Mouse (Mus musculus): ENCODE measurements around the gene Nmbr.

The Nmbr gene

GRCm38 (mm10) chr10:14705072-14706066 lies at the start of gene Nmbr, which contains the start of gene Vta1:
Nmbr (plus strand) TSS chr10:14705591.
Vta1 (minus strand) TSS chr10:14705560.
- DNase-seq (ENCODE audit: low read depth, low spot score), result peak; percentile 93

- no peak for DNase-seq (ENCODE audit: low read depth, low spot score)
Measured at GRCm38 (mm10) chr10:14660875-14661274, 44.5 kb upstream of the Nmbr start.

GRCm38 (mm10) chr10:14666147-14666546 lies 39.2 kb upstream of the Nmbr start:
- no peak for DNase-seq (ENCODE audit: low read depth, low spot score)

GRCm38 (mm10) chr10:14685663-14686062 lies 19.7 kb upstream of the Nmbr start:
- no peak for DNase-seq (ENCODE audit: low read depth, low spot score)

GRCm38 (mm10) chr10:14688785-14689442 lies 16.5 kb upstream of the Nmbr start:
- DNase-seq (ENCODE audit: low read depth, low spot score), result no peak

- no peak for DNase-seq (ENCODE audit: low read depth, low spot score)
Measured at GRCm38 (mm10) chr10:14690349-14690748, 15.0 kb upstream of the Nmbr start.

- DNase-seq (ENCODE audit: low read depth, low spot score), result no peak
Measured at GRCm38 (mm10) chr10:14703239-14703638, 2.2 kb upstream of the Nmbr start.

GRCm38 (mm10) chr10:14703830-14704420 lies 1.5 kb upstream of the Nmbr start:
- no peak for DNase-seq (ENCODE audit: low read depth, low spot score)

- no peak for DNase-seq (ENCODE audit: low read depth, low spot score)
Measured at GRCm38 (mm10) chr10:14718114-14718513, 12.7 kb downstream of the Nmbr start, which contains the start of gene Gje1. Gje1 (minus strand) TSS chr10:14718214.

GRCm38 (mm10) chr10:14725671-14726070 lies 20.3 kb downstream of the Nmbr start:
- no peak for DNase-seq (ENCODE audit: low read depth, low spot score)

GRCm38 (mm10) chr10:14734285-14734684 lies 28.9 kb downstream of the Nmbr start:
- DNase-seq (ENCODE audit: low read depth, low spot score), result peak; percentile 59

- peak; percentile 13 for DNase-seq (ENCODE audit: low read depth, low spot score)
Measured at GRCm38 (mm10) chr10:14759665-14760558, 54.5 kb downstream of the Nmbr start.

- DNase-seq (ENCODE audit: low read depth, low spot score), result no peak
Measured at GRCm38 (mm10) chr10:14760618-14761017, 55.2 kb downstream of the Nmbr start.

- DNase-seq (ENCODE audit: low read depth, low spot score), result no peak
Measured at GRCm38 (mm10) chr10:14770227-14770910, 65.0 kb downstream of the Nmbr start.

- peak; percentile 54 for DNase-seq (ENCODE audit: low read depth, low spot score)
Measured at GRCm38 (mm10) chr10:14774499-14774898, 69.1 kb downstream of the Nmbr start.

- no peak for DNase-seq (ENCODE audit: low read depth, low spot score)
Measured at GRCm38 (mm10) chr10:14789969-14790368, 84.6 kb downstream of the Nmbr start.

GRCm38 (mm10) chr10:14816970-14817369 lies 111.6 kb downstream of the Nmbr start:
- DNase-seq (ENCODE audit: low read depth, low spot score), result no peak

Data from forelimb bud, embryonic 11.5 days (tissue).